Mouse (Mus musculus) limb, embryonic 14.5 days (tissue): ENCODE data around the gene Crk. TPM values are rescaled to one million over a fixed set of nuclear protein-coding genes. Genes with fewer than 3 reads are reported as not detected.

Experiments used
- ATAC-seq: fragments of 200-750 bp; cut with Nextera tagmentation; 2 replicates; pipeline ENCODE4 v1.8.0; 2017; ENCODE audit warnings: low read depth, moderate number of reproducible peaks, moderate TSS enrichment; ENCODE audit not compliant: low FRiP score
- DNase-seq: peaks from one replicate; pipeline ENCODE4 v3.0.0-alpha.2; 2015; ENCODE audit warnings: low spot score
- H3K27ac ChIP-seq: fragments of 300-500 bp; sonication (generic); replicated peaks from 2 replicates; pipeline ENCODE4 v1.5.1; 2014; ENCODE audit warnings: low read depth, mild to moderate bottlenecking, low read length, moderate library complexity, mixed read lengths
- H3K27me3 ChIP-seq: fragments of 300-500 bp; sonication (generic); 2 replicates; pipeline ENCODE4 v1.6.1; 2014; ENCODE audit warnings: low read length, mixed read lengths; ENCODE audit not compliant: control insufficient read depth, insufficient read depth
- H3K36me3 ChIP-seq: fragments of 300-500 bp; sonication (generic); 2 replicates; pipeline ENCODE4 v1.6.1; 2014; ENCODE audit warnings: mild to moderate bottlenecking, low read length, moderate library complexity, mixed read lengths; ENCODE audit not compliant: control insufficient read depth, insufficient read depth
- H3K4me1 ChIP-seq: fragments of 300-500 bp; sonication (generic); 2 replicates; pipeline ENCODE4 v1.6.1; 2014; ENCODE audit warnings: antibody characterized with exemption, low read length, mixed read lengths; ENCODE audit not compliant: control insufficient read depth, insufficient read depth
- H3K4me2 ChIP-seq: fragments of 300-500 bp; sonication (generic); replicated peaks from 2 replicates; pipeline ENCODE4 v1.6.1; 2014; ENCODE audit warnings: low read depth, mild to moderate bottlenecking, low read length, moderate library complexity; ENCODE audit not compliant: severe bottlenecking
- H3K4me3 ChIP-seq: fragments of 300-500 bp; sonication (generic); replicated peaks from 2 replicates; pipeline ENCODE4 v1.5.1; 2014; ENCODE audit warnings: low read length
- H3K9ac ChIP-seq: fragments of 300-500 bp; sonication (generic); 2 replicates; pipeline ENCODE4 v1.6.1; 2014; ENCODE audit warnings: mild to moderate bottlenecking, low read depth, low read length, moderate library complexity; ENCODE audit not compliant: severe bottlenecking
- H3K9me3 ChIP-seq: fragments of 300-500 bp; sonication (generic); 2 replicates; pipeline ENCODE4 v1.6.1; 2016; ENCODE audit warnings: low read length; ENCODE audit not compliant: control insufficient read depth
- POLR2A ChIP-seq: fragments of 200-500 bp; IDR thresholded peaks from 2 replicates; pipeline ENCODE4 v1.8.0; 2012; ENCODE audit warnings: inconsistent platforms, mild to moderate bottlenecking, moderate library complexity, borderline replicate concordance; ENCODE audit not compliant: insufficient read depth, insufficient read length; ENCODE audit errors: extremely low read depth
- WGBS: fragments of 180-500 bp; shearing (Covaris S2); extraction: QIAGEN DNeasy Blood & Tissue Kit; methylation state at CpG from one replicate; pipeline ENCODE4 v1.1.7; 2014; 5-methylcytosine and 5-hydroxymethylcytosine counted together
- polyA plus RNA-seq, 2 experiments: library from polyadenylated mRNA; depleted of rRNA in 1 of 2; stranded (reverse) in 1 of 2; unstranded in 1 of 2; fragments of >200 nt; fragmentation: Nextera tagmentation in 1 of 2; extraction: Ambion mirVana in 1 of 2; gene quantifications; 2 replicates each; pipeline versions ENCODE4 v1.2.1 to v1.2.3; 2012 to 2014

Crk gene
- polyA plus RNA-seq, 2 experiments, result 78.2 to 103 TPM

- no peak for DNase-seq
- H3K4me2 ChIP-seq, result no peak overlapping the region
- H3K36me3 ChIP-seq, result peaks cover 27% of the 10 kb centered on the region
- H3K9me3 ChIP-seq, result no peaks in the 10 kb centered on the region
- H3K4me1 ChIP-seq, result peaks cover 9% of the 10 kb centered on the region; the same call in 1 of the 2 replicates
- no peak overlapping the region for H3K27ac ChIP-seq
- no peaks in the 10 kb centered on the region for H3K27me3 ChIP-seq
- 77% methylated on average over 3 of the region's 3 CpGs for WGBS
- ATAC-seq, result no peak
- no peak overlapping the region for H3K4me3 ChIP-seq
- H3K9ac ChIP-seq, result no peak overlapping the region
- TF ChIP-seq POLR2A, result no peak
Measured at GRCm38 (mm10) chr11:75634801-75635200, 44.3 kb upstream of the Crk start.

DNA sequence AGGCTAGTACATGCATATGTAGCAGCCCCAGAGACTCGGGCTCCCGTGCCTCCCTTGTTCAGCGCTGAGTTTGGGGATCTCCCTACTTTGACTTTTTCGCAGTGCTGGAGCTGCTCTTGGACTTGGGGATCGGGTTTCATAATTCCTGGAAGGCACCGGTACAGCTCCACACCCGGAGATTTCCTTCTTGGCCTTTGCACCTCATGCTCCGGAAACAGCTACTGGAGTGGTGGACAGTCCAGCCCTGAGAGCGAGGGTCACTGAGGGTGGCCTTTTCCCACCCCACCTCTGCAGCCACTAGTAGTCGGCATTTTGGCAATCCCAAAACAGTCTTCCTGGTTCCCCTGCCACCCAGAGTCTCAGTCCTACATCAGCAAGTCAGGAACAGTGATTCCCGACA lies 43.7 kb upstream of the Crk start:
- H3K9ac ChIP-seq, result no peak overlapping the region
- H3K4me3 ChIP-seq, result no peak overlapping the region
- ATAC-seq, result no peak
- H3K9me3 ChIP-seq, result no peaks in the 10 kb centered on the region
- no peak overlapping the region for H3K4me2 ChIP-seq
- no peak overlapping the region for H3K27ac ChIP-seq
- peaks cover 5% of the 10 kb centered on the region; the same call in 1 of the 2 replicates for H3K4me1 ChIP-seq
- DNase-seq, result no peak
- WGBS, result 62% methylated on average over 11 of the region's 11 CpGs
- no peak for TF ChIP-seq POLR2A
- H3K36me3 ChIP-seq, result peaks cover 27% of the 10 kb centered on the region
- H3K27me3 ChIP-seq, result no peaks in the 10 kb centered on the region

- WGBS, result 72% methylated on average over 5 of the region's 5 CpGs
- 0 out of 2 replicates have a peak, but pooled peaks cover 9% of the 10 kb centered on the region for H3K36me3 ChIP-seq
- H3K4me2 ChIP-seq, result no peak overlapping the region
- no peak for TF ChIP-seq POLR2A
- DNase-seq (no peak), ATAC-seq (no peak)
- no peaks in the 10 kb centered on the region for H3K9me3 ChIP-seq
- H3K9ac ChIP-seq, result no peak overlapping the region
- H3K27me3 ChIP-seq, result no peaks in the 10 kb centered on the region
- H3K4me3 ChIP-seq, result no peak overlapping the region
- H3K27ac ChIP-seq, result no peak overlapping the region
- H3K4me1 ChIP-seq, result no peaks in the 10 kb centered on the region
Measured at GRCm38 (mm10) chr11:75643323-75643722, 35.7 kb upstream of the Crk start.

GRCm38 (mm10) chr11:75644684-75645083 lies 34.4 kb upstream of the Crk start:
- DNase-seq, result no peak
- H3K36me3 ChIP-seq, result 0 out of 2 replicates have a peak, but pooled peaks cover 11% of the 10 kb centered on the region
- no peak for ATAC-seq
- H3K9me3 ChIP-seq, result no peaks in the 10 kb centered on the region
- 78% methylated on average over 9 of the region's 9 CpGs for WGBS
- H3K4me1 ChIP-seq, result no peaks in the 10 kb centered on the region
- TF ChIP-seq POLR2A, result no peak
- H3K27me3 ChIP-seq, result no peaks in the 10 kb centered on the region
- no peak overlapping the region for H3K4me3 ChIP-seq
- H3K27ac ChIP-seq, result no peak overlapping the region
- H3K9ac ChIP-seq, result no peak overlapping the region
- no peak overlapping the region for H3K4me2 ChIP-seq

GRCm38 (mm10) chr11:75647681-75648211 lies 31.3 kb upstream of the Crk start:
- Histone ChIP-seq H3K4me1 (peaks cover 11% of the 10 kb centered on the region), H3K36me3 (0 out of 2 replicates have a peak, but pooled peaks cover 8% of the 10 kb centered on the region), H3K4me2 (no peak overlapping the region), H3K27ac (no peak overlapping the region), H3K9ac (no peak overlapping the region; the same call in 1 of the 2 replicates), H3K27me3 (no peaks in the 10 kb centered on the region), H3K4me3 (no peak overlapping the region), H3K9me3 (no peaks in the 10 kb centered on the region)
- no peak for TF ChIP-seq POLR2A
- no peak for DNase-seq
- WGBS, result 69% methylated on average over 6 of the region's 6 CpGs
- no peak for ATAC-seq
